Mouse (Mus musculus) E14TG2a.4 (cell line): ENCODE measurements at regions not wholly inside any gene's neighbourhood (a gene's known extent, or its start where the extent isn't known, plus 50 kb on each side); places are given as distances from the start of the nearest gene placed in this dataset.

Source experiments
- CTCF ChIP-seq: conservative IDR thresholded peaks from 2 replicates; pipeline ENCODE4 v1.5.1; 2014; ENCODE audit warnings: low read length
- NANOG ChIP-seq: IDR thresholded peaks from 2 replicates; pipeline ENCODE4 v1.6.1; 2014; ENCODE audit warnings: borderline replicate concordance, low read length, mixed read lengths
- POU5F1 ChIP-seq: IDR thresholded peaks from 2 replicates; pipeline ENCODE4 v1.6.1; 2014; ENCODE audit warnings: low read length, borderline replicate concordance

- TF ChIP-seq CTCF (no peak), NANOG (no peak), POU5F1 (no peak)
Observed at GRCm38 (mm10) chr16:54928259-54928658, 369.5 kb downstream of the Zpld1 start.
